9 mouse cellular contexts compared by ENCODE assay signal in genomic region chr15:83215322-83216216, GRCm38 (mm10). TPM values are rescaled to one million over a fixed set of nuclear protein-coding genes. Genes with fewer than 3 reads are reported as not detected.
DNase-seq lines count a peak whose midpoint lies in the region; ATAC-seq and TF ChIP-seq lines count a peak whose summit lies in the region.
"Had no signal": no experiment of that assay in that cellular context is flagged by ENCODE, and none has a peak within 500 bp of the region (broad histone marks: within the 10 kb centered on the region; RNA-seq: fewer than 3 reads in every experiment).

No protein-coding gene starts in this region.

- no peak for TF ChIP-seq CTCF in testis, adult 2 months (IDR thresholded peaks at IDR 0.05; ENCODE audit: control insufficient read depth, insufficient read depth, insufficient replicate concordance, low read depth, low read length)
- TF ChIP-seq CTCF in layer of hippocampus, adult 2 months (conservative IDR thresholded peaks at IDR 0.05), result no peak

- no peak for DNase-seq in testis, postnatal 14 days (ENCODE audit: low spot score)
- peak; percentile 84 for DNase-seq in limb, embryonic 14.5 days (ENCODE audit: low spot score)
- peak; percentile 44 for DNase-seq in testis, postnatal 10 days (ENCODE audit: low spot score)
- DNase-seq in thymus, postnatal 14 days, result no peak
- no peak for DNase-seq in cerebellum, adult 18-20 months
- no peak for DNase-seq in layer of hippocampus, adult 2 months (ENCODE audit: low spot score in 2 of 2)

- no peak for ATAC-seq in heart, embryonic 13.5 days (ENCODE audit: extremely low read depth, insufficient number of reproducible peaks, low FRiP score, low TSS enrichment)
- peak; percentile 84 for ATAC-seq in limb, embryonic 14.5 days (ENCODE audit: low FRiP score, low read depth)

- H3K4me1 ChIP-seq in testis, adult 2 months (ENCODE audit: control insufficient read depth, insufficient read depth, low read length), result no peaks in the 10 kb centered on the region
- H3K4me1 ChIP-seq in heart, embryonic 13.5 days, result peaks cover 11% of the 10 kb centered on the region
- peaks cover 18% of the 10 kb centered on the region for H3K4me1 ChIP-seq in limb, embryonic 14.5 days (ENCODE audit: control insufficient read depth, insufficient read depth, low read length)

- peak overlapping the region; percentile 10; the same call in 1 of the 2 replicates for H3K9ac ChIP-seq in heart, embryonic 13.5 days
- H3K9ac ChIP-seq in limb, embryonic 14.5 days (ENCODE audit: low read depth, low read length, severe bottlenecking), result no peak overlapping the region

- peak overlapping the region; percentile 51 for H3K27ac ChIP-seq in testis, adult 2 months (ENCODE audit: control insufficient read depth, insufficient read depth, low read depth, low read length)
- peak overlapping the region; percentile 58 for H3K27ac ChIP-seq in heart, embryonic 13.5 days (replicated peaks)
- H3K27ac ChIP-seq in limb, embryonic 14.5 days (replicated peaks; ENCODE audit: low read depth, low read length), result peak overlapping the region; percentile 86
- H3K27ac ChIP-seq in layer of hippocampus, adult 2 months, result no peak overlapping the region
- H3K27ac ChIP-seq: left cerebral cortex, adult 2 months had no signal

- no peaks in the 10 kb centered on the region for H3K9me3 ChIP-seq in heart, embryonic 13.5 days
- 0 out of 2 replicates have a peak, but pooled peaks cover 4% of the 10 kb centered on the region for H3K9me3 ChIP-seq in limb, embryonic 14.5 days (ENCODE audit: control insufficient read depth, low read length)

- H3K36me3 ChIP-seq in testis, adult 2 months (ENCODE audit: control insufficient read depth, insufficient read depth, low read length), result no peaks in the 10 kb centered on the region
- H3K36me3 ChIP-seq in heart, embryonic 13.5 days, result no peaks in the 10 kb centered on the region
- no peaks in the 10 kb centered on the region for H3K36me3 ChIP-seq in limb, embryonic 14.5 days (ENCODE audit: control insufficient read depth, insufficient read depth, low read length)

- WGBS in heart, embryonic 13.5 days, result 41% methylated on average over 5 of the region's 5 CpGs
- WGBS in limb, embryonic 14.5 days, result 20% methylated on average over 5 of the region's 5 CpGs

- TF ChIP-seq POLR2A in testis, adult 2 months (IDR thresholded peaks at IDR 0.05; ENCODE audit: control insufficient read depth, low read depth, low read length), result no peak
- TF ChIP-seq POLR2A in limb, embryonic 14.5 days (IDR thresholded peaks at IDR 0.05; ENCODE audit: borderline replicate concordance, extremely low read depth, insufficient read depth, insufficient read length), result no peak

- no peak overlapping the region for H3K4me3 ChIP-seq in testis, adult 2 months (ENCODE audit: control insufficient read depth, low read depth, low read length)
- H3K4me3 ChIP-seq in heart, embryonic 13.5 days, result no peak overlapping the region
- H3K4me3 ChIP-seq in limb, embryonic 14.5 days (replicated peaks; ENCODE audit: low read length), result no peak overlapping the region
- no peak overlapping the region for H3K4me3 ChIP-seq in layer of hippocampus, adult 2 months
- H3K4me3 ChIP-seq: left cerebral cortex, adult 2 months had no signal

- H3K27me3 ChIP-seq in testis, adult 2 months (ENCODE audit: control insufficient read depth, insufficient read depth, low read length), result no peaks in the 10 kb centered on the region
- 0 out of 2 replicates have a peak, but pooled peaks cover 3% of the 10 kb centered on the region for H3K27me3 ChIP-seq in heart, embryonic 13.5 days (replicated peaks)
- no peaks in the 10 kb centered on the region for H3K27me3 ChIP-seq in limb, embryonic 14.5 days (ENCODE audit: control insufficient read depth, insufficient read depth, low read length)

- H3K4me2 ChIP-seq in heart, embryonic 13.5 days, result no peak overlapping the region
- H3K4me2 ChIP-seq in limb, embryonic 14.5 days (replicated peaks; ENCODE audit: low read depth, low read length, severe bottlenecking), result no peak overlapping the region

RNA-seq across cellular contexts. Expression of gene A4galt, which starts 36.0 kb away (rescaled TPM):
- 2.3 and 3.0 TPM in 2 replicates for polyA plus RNA-seq in testis, adult 2 months (2012; rRNA removed)
- polyA plus RNA-seq in heart, embryonic 13.5 days (2015; fragmentation: Nextera tagmentation; extraction: Ambion mirVana), result 0.42 and 0.47 TPM in 2 replicates
- polyA plus RNA-seq in limb, embryonic 14.5 days (2012; rRNA removed), result 2.9 and 3.5 TPM in 2 replicates
- polyA plus RNA-seq in limb, embryonic 14.5 days (2014; fragmentation: Nextera tagmentation; extraction: Ambion mirVana), result 1.4 and 2.7 TPM in 2 replicates
- 1 to 10 TPM; 3.2 to 3.6 TPM for total RNA-seq in layer of hippocampus, adult 2 months (2021)

RNA-seq across cellular contexts. Expression of gene Cyb5r3, which starts 43.2 kb away (rescaled TPM):
- 53.1 and 64.0 TPM in 2 replicates for polyA plus RNA-seq in testis, adult 2 months (2012; rRNA removed)
- 127 and 137 TPM in 2 replicates for polyA plus RNA-seq in heart, embryonic 13.5 days (2015; fragmentation: Nextera tagmentation; extraction: Ambion mirVana)
- 73.3 and 79.9 TPM in 2 replicates for polyA plus RNA-seq in limb, embryonic 14.5 days (2012; rRNA removed)
- 135 and 136 TPM in 2 replicates for polyA plus RNA-seq in limb, embryonic 14.5 days (2014; fragmentation: Nextera tagmentation; extraction: Ambion mirVana)
- total RNA-seq in layer of hippocampus, adult 2 months (2021), result 10 to 100 TPM; 63.7 to 65.6 TPM

Comparison
In these comparisons a context has a peak if more than half of its experiments do, and no peak if none do; other contexts are left out.
1. DNase-seq: peak in limb, embryonic 14.5 days (single experiment) and testis, postnatal 10 days (single experiment); none in testis, postnatal 14 days (single experiment), thymus, postnatal 14 days (single experiment), cerebellum, adult 18-20 months (0 of 2) and layer of hippocampus, adult 2 months (0 of 2).